Mouse (Mus musculus): ENCODE measurements at regions not wholly inside any gene's neighbourhood (a gene's known extent, or its start where the extent isn't known, plus 50 kb on each side); places are given as distances from the start of the nearest gene placed in this dataset.
"Not testable (repeated sequence)": the region's sequence is repeated elsewhere in the genome, so short reads cannot be mapped to it uniquely, and the experiment has no call there.

DNA sequence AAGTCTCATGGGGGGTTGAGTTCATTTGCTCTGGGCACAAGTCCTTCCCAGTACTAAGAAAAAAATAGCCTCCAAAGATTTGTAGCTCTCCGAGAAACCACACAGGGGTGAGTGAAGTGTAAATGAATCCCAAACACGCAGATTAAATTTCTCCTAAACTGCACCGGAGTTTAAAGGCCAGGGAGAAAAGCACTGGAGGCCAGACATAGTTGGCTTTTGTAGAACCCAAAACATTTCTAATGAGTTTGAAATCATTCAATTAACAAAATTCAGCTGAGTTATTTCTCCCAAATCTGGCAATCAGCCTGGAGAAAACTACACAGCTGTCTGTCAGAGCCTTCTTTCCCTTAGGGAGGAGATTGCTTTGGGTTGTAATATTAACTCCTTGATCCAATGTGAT lies 166.2 kb upstream of the Cdkn3 start:
- DNase-seq (ENCODE audit: low read depth, low spot score): no peak

DNA sequence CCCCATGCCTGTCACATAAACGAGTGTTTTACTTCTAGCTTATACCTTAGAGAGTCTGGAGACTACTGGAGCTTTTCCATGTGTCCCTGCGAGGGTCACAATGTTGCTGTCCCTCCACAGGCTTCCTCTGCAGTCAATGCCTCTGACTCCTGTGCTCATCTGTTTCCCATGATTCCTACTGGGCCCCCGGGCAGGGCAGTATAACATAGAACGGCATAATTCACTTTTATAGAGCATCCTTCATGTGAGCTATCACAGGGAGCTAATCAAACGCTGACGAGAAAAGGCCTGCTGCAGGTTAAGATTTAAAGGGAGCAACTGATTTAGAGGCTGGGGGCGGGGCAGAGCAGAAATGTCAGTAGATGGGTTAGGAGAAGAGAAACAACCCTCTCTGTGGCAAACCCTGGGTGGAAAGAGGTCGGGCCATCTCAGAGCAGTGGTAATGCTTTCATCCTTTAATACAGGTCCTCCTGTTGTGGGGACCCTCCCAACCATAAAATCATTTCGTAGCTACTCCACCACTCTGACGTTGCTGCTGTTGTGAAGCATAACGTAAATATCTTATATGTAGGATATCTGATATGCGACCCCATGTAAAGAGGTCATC lies 168.5 kb upstream of the Cdkn3 start:
- no peak for DNase-seq (ENCODE audit: low read depth, low spot score)

- DNase-seq (ENCODE audit: low read depth, low spot score): peak; percentile 28
Measured at GRCm38 (mm10) chr14:46591211-46591610, 169.1 kb upstream of the Cdkn3 start.

- no peak for DNase-seq (ENCODE audit: low read depth, low spot score)
Measured at GRCm38 (mm10) chr14:46586093-46586492, 174.2 kb upstream of the Cdkn3 start.

GRCm38 (mm10) chr14:46578051-46579000 lies 182.0 kb upstream of the Cdkn3 start:
- no peak for DNase-seq (ENCODE audit: low read depth, low spot score)

GRCm38 (mm10) chr14:46575889-46576288 lies 184.5 kb upstream of the Cdkn3 start:
- no peak for DNase-seq (ENCODE audit: low read depth, low spot score)

GRCm38 (mm10) chr14:46575414-46575813 lies 184.9 kb upstream of the Cdkn3 start:
- no peak for DNase-seq (ENCODE audit: low read depth, low spot score)

- no peak for DNase-seq (ENCODE audit: low read depth, low spot score)
Measured at GRCm38 (mm10) chr14:46573401-46573800, 182.9 kb upstream of the Bmp4 start.

GRCm38 (mm10) chr14:46572972-46573371 lies 182.5 kb upstream of the Bmp4 start:
- not testable (repeated sequence) for DNase-seq (ENCODE audit: low read depth, low spot score)

DNA sequence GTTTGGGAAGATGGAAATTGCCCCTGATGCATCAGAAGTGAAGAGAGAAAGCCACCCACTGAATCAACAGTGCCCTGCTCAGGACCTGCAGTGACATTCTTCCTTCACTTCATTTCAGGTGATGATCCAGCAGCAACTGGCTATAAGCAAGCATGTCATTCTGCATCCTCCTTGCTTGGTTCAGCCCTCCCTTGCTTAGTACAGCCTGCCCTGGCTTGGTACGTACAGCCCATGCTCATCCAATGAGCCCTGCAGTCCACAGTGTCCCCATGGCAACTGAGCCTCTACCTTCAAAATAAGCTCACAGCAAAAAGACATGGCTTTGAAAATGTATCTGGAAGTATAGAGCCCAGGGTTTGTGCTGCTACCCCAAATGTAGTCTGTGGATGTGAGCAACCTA lies 181.4 kb upstream of the Bmp4 start:
- peak; percentile 20 for DNase-seq (ENCODE audit: low read depth, low spot score)

GRCm38 (mm10) chr14:46569273-46569672 lies 178.8 kb upstream of the Bmp4 start:
- DNase-seq (ENCODE audit: low read depth, low spot score): no peak

DNA sequence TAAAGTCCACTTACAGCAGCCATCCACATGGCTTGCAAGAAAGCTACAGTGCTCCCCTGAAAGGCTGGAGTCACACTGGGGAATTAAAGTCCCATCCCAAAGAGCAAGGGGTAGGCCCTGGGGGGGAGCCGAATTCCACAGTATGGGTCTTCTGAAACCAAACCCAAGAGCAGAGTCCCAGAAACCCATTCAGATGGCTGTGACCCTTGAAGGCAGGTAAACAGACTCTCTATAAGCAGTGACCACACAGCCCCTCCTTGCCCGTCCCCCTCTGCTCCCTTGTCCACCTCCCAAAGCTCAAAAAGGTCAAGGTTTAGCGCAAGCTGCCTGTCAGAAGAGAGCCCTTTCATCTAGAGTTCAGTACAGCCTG lies 176.9 kb upstream of the Bmp4 start:
- DNase-seq (ENCODE audit: low read depth, low spot score): no peak

DNA sequence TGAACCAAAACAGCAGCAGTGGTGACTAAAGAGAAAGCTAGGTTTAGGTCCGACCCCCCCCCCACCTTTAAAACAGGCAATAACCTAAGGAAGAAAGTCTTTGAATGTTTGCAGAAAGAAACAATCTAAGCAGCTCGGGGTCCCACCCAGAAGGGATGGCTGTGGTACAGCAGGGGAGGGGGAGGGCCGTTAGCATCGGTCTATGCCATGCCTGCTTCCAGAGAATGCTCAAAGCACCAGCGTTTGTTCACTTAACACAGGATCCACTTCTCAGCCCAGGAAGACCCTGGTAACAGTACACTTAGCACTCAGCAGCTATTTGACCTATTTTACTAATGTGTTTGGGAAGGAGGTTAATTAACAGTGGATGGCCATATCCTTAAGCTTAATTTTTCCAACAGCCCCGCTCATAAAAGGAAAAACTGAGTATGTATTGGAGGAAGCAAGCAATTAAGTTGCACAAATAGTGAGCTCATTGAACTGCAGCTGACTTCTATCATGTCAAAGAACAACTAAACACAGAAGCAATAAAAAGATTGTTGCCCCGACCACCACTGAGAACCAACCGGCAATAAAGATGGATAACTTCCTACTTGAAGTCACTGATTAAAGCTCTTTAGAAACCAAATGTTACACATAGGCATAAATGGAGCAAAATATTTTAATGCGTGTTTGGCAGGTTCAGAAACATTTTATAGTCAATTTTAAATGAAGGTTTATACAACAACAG lies 176.4 kb upstream of the Bmp4 start:
- DNase-seq (ENCODE audit: low read depth, low spot score): no peak

GRCm38 (mm10) chr14:46564998-46565397 lies 174.5 kb upstream of the Bmp4 start:
- DNase-seq (ENCODE audit: low read depth, low spot score): peak; percentile 65

DNA sequence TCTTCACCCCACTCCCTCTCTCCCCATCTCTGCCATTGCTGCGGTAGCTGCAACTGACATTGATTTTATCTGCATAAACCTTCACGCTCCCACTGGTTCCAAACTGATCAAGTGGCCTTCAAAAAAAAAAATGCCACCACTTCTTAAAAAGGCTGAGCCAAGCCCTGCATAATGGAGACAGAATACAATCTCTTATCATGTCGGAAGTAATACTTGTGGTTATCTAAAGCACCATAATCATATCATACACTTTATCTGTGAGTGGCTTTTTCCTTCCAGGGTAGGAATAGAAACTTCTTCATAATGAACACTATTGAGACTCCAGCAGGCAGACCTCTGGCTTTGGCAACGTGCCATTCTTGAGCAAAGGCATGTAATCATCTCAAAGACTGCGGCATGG lies 171.5 kb upstream of the Bmp4 start:
- no peak for DNase-seq (ENCODE audit: low read depth, low spot score)

GRCm38 (mm10) chr14:46553239-46553638 lies 162.8 kb upstream of the Bmp4 start:
- DNase-seq (ENCODE audit: low read depth, low spot score): peak; percentile 55

DNA sequence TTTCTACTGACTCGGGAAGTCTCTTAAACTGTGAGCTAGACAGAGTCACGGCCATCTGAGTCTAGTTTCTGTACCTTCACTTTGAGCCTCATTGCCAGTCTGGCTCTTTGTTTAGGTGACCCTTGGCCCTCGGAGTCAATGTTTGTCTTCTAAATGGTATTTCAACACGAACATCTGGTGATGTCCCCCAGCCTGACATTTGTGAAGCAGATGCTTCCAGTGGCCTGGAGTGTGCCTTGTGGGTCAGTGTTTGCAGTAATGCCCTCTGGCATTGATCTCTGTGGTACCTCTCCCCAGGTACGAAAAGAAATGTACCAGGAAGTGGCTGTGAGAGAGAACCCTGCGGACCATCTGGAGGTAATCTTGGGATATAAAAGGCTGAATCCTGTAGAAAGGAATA lies 155.7 kb upstream of the Bmp4 start:
- no peak for DNase-seq (ENCODE audit: low read depth, low spot score)

DNA sequence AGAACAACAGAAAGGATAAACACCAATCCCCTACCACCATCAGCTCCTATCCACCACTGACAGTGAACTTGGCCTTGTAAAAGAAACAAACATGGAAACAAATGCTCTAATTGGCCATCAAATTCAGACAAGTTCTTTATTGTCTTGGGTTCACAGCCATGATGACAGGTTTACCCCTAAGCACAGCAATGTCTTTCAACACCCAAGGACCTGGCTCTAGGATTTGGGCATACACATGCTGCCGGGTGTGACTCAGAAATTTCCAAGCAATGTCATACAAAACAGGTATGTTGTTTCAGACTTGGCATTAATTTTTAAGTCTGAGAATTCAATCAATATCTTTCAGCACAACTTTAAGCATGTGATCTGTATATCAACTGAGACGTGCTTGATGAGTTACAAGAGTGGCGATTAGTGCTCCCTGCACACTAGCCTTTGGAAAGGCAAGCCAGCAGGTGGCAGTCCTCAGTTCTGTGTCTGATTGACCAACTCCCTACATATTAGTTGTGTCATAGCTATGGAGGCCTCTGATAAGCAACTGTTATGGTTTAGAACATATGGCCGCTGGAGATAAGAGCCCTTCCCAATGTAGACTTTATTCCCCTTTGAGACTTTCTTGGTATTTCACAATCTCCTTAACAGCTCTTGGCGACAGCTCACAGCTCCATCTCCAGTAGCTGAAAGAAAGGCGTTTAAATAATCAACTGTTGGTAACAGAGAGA lies 149.2 kb upstream of the Bmp4 start:
- DNase-seq (ENCODE audit: low read depth, low spot score): no peak

DNA sequence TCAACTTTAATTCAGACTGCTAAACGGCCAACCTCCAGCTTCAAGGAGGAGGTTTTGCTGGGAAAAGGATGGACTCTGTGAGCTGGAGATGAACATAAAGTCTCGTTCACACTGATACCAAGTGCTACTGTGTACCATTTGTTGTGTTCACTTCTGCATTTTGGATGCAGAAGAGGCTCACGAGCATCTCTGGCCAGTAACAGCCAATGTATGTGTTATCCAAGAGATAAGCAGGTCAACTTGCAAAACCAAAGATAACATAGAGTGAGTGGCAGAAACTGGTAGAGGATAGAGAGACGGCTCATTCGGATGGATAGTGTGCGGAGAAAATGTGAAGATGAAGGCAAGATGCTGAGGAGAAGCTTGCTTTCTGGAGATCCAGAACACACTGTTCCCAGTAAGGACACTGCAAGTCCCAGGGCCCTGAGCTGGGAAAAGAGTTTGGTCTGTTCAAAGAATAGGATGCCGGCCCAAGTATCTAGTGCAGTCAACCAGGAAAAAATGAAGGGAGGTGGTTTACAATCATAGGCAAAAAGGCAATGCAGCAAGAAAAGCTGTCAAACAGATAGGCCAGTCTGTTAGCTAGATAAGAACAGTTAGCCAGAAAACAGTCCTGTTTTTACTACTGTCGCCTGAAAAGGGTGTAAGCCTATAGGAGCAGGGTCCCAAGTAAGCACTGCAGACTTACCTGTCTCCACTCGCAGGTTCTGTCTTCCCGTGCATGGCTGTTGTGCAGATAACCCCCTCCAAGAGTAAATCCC lies 145.7 kb upstream of the Bmp4 start:
- DNase-seq (ENCODE audit: low read depth, low spot score): no peak

DNA sequence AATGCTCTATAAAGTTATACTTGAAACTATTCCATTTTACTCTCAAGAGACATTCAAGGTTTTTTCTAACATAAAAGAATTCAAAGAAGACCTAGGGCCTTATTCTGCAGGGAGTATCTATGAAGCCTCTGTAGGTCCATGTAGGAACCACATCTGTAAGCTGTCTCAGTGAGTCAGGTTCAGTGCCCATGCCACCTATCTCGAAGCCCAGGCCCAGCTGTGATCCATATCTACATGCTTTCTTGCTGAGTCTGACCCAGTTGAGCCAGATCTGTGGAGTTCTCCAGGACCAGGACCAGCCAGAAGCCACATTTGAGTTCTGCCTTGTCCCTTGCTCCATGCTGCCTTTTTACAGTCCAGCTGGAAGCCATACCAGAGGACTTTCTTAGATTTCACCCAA lies 142.2 kb upstream of the Bmp4 start:
- DNase-seq (ENCODE audit: low read depth, low spot score): no peak

DNA sequence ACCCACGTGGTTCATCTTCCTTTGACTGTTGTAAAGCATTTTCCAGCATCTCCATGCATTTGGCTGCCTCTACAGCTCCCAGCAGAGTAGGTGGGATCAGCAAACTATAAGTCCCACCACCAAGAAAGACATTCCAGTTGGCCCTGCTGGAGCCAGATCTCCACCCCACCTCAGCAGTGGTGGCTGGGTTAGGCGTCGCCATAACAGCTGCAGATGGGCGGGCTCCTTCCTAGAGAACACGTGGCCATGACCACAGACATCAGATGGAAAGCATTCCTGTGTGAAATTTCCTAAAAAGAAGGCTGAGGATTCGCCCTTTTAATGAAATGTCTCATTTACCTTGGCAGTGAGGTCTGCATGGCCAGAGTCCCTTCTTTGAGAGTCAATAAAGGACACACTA lies 140.0 kb upstream of the Bmp4 start:
- DNase-seq (ENCODE audit: low read depth, low spot score): no peak
